Mouse (Mus musculus): Measurements from ENCODE around the gene Lpar1.
"Not testable (repeated sequence)": the region's sequence is repeated elsewhere in the genome, so short reads cannot be mapped to it uniquely, and the experiment has no call there.

Lpar1 gene

GRCm38 (mm10) chr4:58545888-58546432 lies 7.7 kb downstream of the Lpar1 start:
- DNase-seq (ENCODE audit: low read depth): no peak

- DNase-seq (ENCODE audit: low read depth): no peak
These were observed 10.5 kb downstream of the Lpar1 start for GRCm38 (mm10) chr4:58543171-58543570.

- not testable (repeated sequence) for DNase-seq (ENCODE audit: low read depth)
These were observed 11.0 kb downstream of the Lpar1 start for GRCm38 (mm10) chr4:58542656-58543055.

GRCm38 (mm10) chr4:58540841-58541240 lies 12.9 kb downstream of the Lpar1 start:
- no peak for DNase-seq (ENCODE audit: low read depth)

GRCm38 (mm10) chr4:58540385-58540784 lies 13.3 kb downstream of the Lpar1 start:
- no peak for DNase-seq (ENCODE audit: low read depth)

- DNase-seq (ENCODE audit: low read depth): no peak
These were observed 15.0 kb downstream of the Lpar1 start for GRCm38 (mm10) chr4:58538696-58539095.

- DNase-seq (ENCODE audit: low read depth): no peak
These were observed 17.9 kb downstream of the Lpar1 start for GRCm38 (mm10) chr4:58535754-58536153.

GRCm38 (mm10) chr4:58534726-58535350 lies 18.9 kb downstream of the Lpar1 start:
- DNase-seq (ENCODE audit: low read depth): no peak

- DNase-seq (ENCODE audit: low read depth): no peak
These were observed 19.5 kb downstream of the Lpar1 start for GRCm38 (mm10) chr4:58534141-58534571.

GRCm38 (mm10) chr4:58533519-58533918 lies 20.2 kb downstream of the Lpar1 start:
- DNase-seq (ENCODE audit: low read depth): no peak

- no peak for DNase-seq (ENCODE audit: low read depth)
These were observed 21.4 kb downstream of the Lpar1 start for GRCm38 (mm10) chr4:58532326-58532725.

- DNase-seq (ENCODE audit: low read depth): no peak
These were observed 23.0 kb downstream of the Lpar1 start for GRCm38 (mm10) chr4:58530706-58531105.

- no peak for DNase-seq (ENCODE audit: low read depth)
These were observed 23.4 kb downstream of the Lpar1 start for GRCm38 (mm10) chr4:58530279-58530678.

- DNase-seq (ENCODE audit: low read depth): no peak
These were observed 25.8 kb downstream of the Lpar1 start for GRCm38 (mm10) chr4:58527852-58528251.

- no peak for DNase-seq (ENCODE audit: low read depth)
These were observed 32.6 kb downstream of the Lpar1 start for GRCm38 (mm10) chr4:58521137-58521536.

GRCm38 (mm10) chr4:58520531-58520930 lies 33.2 kb downstream of the Lpar1 start:
- DNase-seq (ENCODE audit: low read depth): no peak

- DNase-seq (ENCODE audit: low read depth): no peak
These were observed 33.8 kb downstream of the Lpar1 start for GRCm38 (mm10) chr4:58519891-58520290.

GRCm38 (mm10) chr4:58518215-58518988 lies 35.3 kb downstream of the Lpar1 start:
- no peak for DNase-seq (ENCODE audit: low read depth)

- no peak for DNase-seq (ENCODE audit: low read depth)
These were observed 36.9 kb downstream of the Lpar1 start for GRCm38 (mm10) chr4:58516810-58517209.

- DNase-seq (ENCODE audit: low read depth): no peak
These were observed 37.5 kb downstream of the Lpar1 start for GRCm38 (mm10) chr4:58516221-58516620.

GRCm38 (mm10) chr4:58511554-58511953 lies 42.1 kb downstream of the Lpar1 start:
- DNase-seq (ENCODE audit: low read depth): no peak

- no peak for DNase-seq (ENCODE audit: low read depth)
These were observed 44.9 kb downstream of the Lpar1 start for GRCm38 (mm10) chr4:58508833-58509232.

GRCm38 (mm10) chr4:58507536-58507935 lies 46.2 kb downstream of the Lpar1 start:
- no peak for DNase-seq (ENCODE audit: low read depth)
